Mouse (Mus musculus): ENCODE results near the gene Tomm20.

- TF ChIP-seq CTCF (IDR thresholded peaks at IDR 0.05; ENCODE audit: extremely low read depth, insufficient read depth, insufficient read length, insufficient replicate concordance) (no peak), POLR2A (IDR thresholded peaks at IDR 0.05; ENCODE audit: low read depth, low read length) (no peak)
These were observed 64.0 kb downstream of the Tomm20 start for GRCm38 (mm10) chr8:126881641-126882140.

Measured in spleen, adult 2 months (tissue).